Mouse (Mus musculus): ENCODE results near the gene Slc25a24.

Gene Slc25a24

DNA sequence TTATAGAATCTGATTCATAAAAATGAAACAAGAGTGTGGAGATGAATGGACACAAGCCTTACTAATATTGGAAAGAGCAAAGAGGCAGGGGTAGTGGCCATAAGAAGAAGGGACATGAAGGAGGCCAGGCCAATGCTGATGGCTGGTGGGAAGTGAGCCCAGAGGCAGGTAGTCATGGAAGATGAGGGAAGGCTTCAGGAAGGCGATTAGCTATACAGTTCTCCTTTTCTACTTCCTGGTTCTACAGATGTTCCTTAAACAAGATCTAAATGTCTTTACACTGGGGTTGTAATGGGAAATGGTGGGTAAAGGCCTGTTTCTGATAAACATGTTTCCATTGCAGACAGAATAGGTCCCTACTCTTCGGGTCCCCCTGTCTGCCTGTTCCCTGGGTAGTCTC lies 46.2 kb downstream of the Slc25a24 start:
- DNase-seq (ENCODE audit: low read depth, low spot score) = no peak

DNA sequence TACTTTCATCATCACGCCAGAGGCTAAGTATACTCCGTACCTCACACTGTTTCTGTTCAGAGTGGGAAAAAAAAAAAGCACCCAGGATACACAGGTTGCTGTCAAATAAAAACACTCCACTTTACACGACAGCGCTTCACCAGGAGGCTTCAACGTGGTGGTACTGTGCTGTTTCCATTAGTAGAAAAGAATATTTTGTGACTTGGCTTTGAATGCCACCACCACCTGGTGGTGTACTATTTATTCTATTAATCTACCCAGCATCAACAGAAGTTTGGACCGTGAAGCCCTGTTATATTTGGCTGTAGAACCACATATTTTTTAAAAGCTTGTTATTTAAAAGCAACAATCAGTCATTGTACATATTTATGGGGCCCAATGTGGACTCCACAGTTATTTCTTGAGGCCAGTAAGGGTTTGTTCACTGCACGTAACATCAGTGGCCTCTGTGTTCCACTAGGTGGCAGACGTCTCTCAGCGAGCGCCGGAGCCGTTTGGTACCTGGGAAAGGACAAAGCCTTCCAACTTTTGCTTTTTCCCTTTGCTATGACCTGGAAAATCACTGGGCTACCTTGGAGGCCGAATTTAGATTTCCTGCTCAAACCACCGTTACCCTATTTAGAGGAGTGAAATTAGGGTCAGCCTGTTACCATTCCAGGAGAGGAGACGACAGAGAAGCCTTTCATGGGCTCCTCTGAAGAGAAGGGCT lies 48.3 kb downstream of the Slc25a24 start:
- DNase-seq (ENCODE audit: low read depth, low spot score) = peak; percentile 52

DNA sequence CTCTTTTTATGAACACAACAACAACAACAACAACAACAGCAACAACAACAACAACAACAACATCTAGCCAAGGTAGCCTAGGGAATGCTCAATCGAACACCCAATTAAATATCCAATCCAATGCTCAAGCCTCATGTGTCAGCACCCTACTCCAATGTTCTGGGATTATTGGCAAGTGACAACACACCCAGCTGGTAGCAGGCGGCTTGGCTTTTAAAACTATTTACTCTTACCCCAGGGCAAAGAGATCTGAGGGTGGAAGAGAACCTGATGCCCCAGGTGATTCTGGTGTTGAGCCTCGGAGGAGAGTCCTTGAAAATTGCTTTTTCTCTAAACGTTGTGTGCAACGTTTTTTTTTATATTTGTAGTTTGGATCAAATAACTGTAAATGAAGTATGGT lies 51.4 kb downstream of the Slc25a24 start:
- DNase-seq (ENCODE audit: low read depth, low spot score) = no peak

DNA sequence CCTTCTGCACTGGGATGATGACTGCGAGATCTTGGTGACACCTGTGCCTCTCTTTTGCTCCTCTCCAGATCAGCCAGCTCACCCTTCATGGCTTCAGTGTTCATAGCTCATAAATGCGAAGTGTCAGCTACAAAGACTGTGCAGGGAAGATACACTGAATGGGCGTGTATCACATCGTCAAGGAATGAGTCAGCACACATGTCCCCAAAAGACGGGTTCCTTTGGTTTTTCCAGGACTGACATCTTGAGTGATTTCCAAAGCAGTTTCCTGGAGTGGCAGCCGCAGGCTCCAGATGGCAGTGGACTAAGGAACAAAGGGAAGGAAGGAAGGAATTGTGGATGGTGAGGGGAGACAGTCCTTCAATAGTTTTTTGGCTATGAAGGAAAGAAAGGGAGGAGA lies 55.8 kb downstream of the Slc25a24 start:
- DNase-seq (ENCODE audit: low read depth, low spot score) = no peak

DNA sequence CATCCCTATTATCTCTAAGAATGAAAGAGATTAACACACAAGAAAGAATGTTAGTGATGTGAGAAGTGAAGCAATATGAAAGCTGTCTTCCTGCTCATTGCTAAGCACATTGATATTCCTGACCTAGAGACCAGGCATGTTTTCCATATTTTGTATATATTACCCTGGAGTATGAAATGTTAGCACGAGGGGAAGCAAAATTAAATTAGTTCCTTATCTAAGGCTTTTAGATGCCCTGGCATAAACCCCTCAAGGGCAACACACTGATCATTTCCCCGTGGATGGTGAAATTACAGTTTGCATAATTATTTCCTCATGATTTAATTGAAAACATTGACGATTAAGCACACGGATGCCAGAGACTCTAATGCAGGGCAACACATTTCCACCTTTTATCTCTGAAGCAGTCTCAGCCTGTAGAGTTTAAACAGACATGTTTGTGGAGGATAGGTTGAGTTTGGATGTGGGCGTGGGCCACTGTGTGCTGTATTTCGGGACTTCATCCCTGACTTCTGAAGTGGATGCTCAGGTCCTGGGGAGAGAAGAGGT lies 56.7 kb downstream of the Slc25a24 start:
- no peak for DNase-seq (ENCODE audit: low read depth, low spot score)

DNA sequence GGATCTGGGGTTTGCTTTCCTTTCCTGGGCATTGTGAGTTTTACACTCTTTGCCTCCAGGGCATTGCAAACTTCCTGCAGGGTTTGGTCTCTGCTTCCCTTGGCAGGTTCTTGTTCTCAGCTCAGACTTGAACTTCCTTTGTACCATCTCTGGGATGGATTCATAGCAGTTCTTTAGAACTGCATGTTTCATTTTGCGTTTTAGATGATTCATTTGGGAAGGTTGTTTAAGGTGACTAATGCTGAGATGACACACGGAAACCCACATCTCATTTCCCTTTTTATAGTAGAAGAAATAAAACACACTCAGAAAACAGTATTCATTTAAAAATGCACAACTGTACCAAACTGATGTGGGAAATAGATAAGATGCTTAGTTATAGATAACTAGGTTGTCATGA lies 73.2 kb downstream of the Slc25a24 start:
- no peak for DNase-seq (ENCODE audit: low read depth, low spot score)

DNA sequence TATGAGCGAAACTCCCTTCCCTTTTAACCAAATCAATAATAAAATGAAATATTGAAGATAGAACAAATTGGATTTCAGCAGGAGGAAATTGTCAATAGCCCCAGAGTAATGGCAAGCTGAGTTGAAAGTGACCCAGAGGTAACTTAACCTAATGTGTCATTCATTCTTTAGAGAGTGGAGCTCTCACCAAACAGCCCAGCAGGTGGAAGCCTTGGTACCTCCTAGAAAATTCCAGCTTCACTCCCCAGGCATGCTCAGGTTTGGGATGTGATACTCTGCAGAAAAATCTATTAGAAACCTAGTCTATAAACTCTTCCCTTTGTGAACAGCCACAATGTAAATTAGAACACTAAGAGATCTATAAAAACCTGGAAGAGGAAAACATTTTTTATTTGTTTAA lies 76.3 kb downstream of the Slc25a24 start:
- no peak for DNase-seq (ENCODE audit: low read depth, low spot score)

DNA sequence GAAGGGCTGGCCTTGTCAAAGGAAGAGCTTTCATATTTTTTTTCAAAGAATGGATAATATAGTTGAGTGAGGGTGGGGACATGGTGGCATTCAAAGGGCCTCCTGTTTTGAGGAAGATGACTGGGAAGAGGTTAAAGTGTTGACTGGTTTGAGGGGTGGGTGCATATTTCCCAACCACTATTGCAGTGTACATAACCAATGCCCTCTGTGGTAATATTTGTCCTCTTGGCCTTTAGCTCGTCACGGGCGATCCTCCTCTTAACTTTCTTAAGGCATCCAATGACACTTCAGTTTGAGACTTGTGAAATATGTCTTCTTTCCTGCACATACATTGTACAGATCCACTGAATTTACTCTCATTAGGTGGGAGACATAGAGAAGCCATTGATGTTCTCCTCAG lies 89.4 kb downstream of the Slc25a24 start:
- no peak for DNase-seq (ENCODE audit: low read depth, low spot score)

DNA sequence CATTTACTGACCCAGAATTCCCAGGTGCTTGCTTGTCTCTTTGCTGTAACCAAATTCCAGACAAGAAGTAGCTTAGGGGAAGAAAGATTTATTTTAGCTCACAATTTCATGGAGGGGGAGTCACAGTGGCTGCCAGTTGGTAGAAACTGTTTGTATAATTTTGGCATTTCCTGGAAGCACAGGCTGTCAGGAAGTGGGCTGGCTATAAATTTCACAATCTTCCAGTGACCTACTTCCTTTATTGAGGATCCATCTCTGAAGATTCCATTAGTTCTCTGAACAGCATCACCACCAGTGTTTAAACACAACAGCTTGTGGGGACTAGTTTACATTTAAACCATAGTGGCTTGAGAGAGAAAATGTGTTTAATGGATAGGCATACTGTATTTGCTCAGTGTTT lies 93.4 kb downstream of the Slc25a24 start:
- DNase-seq (ENCODE audit: low read depth, low spot score) = no peak
